Mouse (Mus musculus) myocyte (in vitro differentiated cells): Measurements from ENCODE around the gene Zfp184.

Experiments
- CEBPB ChIP-seq: IDR thresholded peaks from 2 replicates; pipeline ENCODE4 v1.6.1; 2011; ENCODE audit warnings: mild to moderate bottlenecking, moderate library complexity; ENCODE audit not compliant: poor library complexity, insufficient read depth, severe bottlenecking
- POLR2A ChIP-seq: IDR thresholded peaks from one replicate; pipeline ENCODE4 v1.6.1; 2011; ENCODE audit warnings: low read depth, mild to moderate bottlenecking, control low read depth, moderate library complexity; ENCODE audit not compliant: insufficient read length
- SRF ChIP-seq: IDR thresholded peaks from one replicate; pipeline ENCODE4 v1.6.1; 2011; ENCODE audit warnings: low read depth; ENCODE audit not compliant: control insufficient read depth, insufficient read length
- USF1 ChIP-seq: IDR thresholded peaks from one replicate; pipeline ENCODE4 v1.6.1; 2011; ENCODE audit warnings: low read depth, mild to moderate bottlenecking, control low read depth, moderate library complexity

DNA sequence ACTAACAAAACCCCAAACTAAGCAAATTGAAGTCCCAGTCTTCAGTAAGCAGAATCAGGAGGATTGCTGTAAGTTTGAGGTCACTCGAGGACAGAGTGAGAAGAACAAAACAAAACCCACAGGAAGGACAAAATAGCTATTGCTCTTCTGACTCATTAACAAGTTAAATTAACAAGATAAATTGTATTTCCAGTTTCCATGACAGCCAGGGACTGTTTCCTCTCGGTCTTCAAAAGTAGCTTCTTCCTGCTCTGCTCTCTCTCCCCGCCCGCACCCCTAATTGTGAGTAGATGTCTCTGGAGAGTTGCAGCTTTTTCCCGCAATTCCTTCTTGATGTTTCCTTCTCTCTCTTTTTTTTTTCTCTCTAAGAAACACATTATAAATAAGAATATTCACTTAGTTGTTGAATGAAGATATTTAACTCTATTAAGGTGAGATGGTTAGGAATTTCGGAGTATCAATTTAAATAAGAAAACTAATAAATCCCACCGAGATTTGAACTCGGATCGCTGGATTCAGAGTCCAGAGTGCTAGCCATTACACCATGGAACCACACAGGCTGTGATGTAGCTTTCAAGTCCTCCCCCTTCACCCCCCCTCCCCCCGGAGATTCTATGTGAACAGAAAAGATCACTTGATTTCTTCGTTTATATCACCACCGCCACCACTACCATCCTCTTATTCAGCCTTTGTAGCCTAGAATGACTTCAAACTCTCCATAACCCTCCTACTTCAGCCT lies 51.4 kb downstream of the Zfp184 start:
- TF ChIP-seq POLR2A (no peak), USF1 (no peak), SRF (no peak), CEBPB (no peak)
